Mouse (Mus musculus): ENCODE data around the gene Sh3bgrl. TPM values are rescaled to one million over a fixed set of nuclear protein-coding genes. Genes with fewer than 3 reads are reported as not detected.

Gene Sh3bgrl
- total and polyA plus RNA-seq, 3 experiments: 25.0 to 148 (median 82.5) TPM

DNA sequence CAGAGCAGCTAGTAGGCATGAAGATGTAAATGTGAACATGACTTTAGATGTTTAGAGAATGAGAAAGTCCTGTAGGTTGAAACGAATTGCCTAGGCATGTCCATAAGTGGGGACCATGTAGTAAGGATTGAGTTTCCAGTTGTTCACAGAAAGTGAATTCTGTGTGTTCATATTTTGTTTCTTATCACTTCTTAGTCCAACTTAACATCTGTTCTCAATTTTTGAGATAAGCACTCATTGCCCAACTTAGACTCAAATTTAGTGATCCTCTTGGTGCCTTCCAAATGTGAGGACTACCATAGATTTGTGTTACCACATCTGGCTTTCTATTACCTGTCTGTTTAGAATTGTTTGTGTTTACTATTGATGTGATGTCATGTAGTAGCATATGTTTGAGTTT, 3.3 kb downstream of the Sh3bgrl start:
- no peak overlapping the region for H3K4me3 ChIP-seq (replicated peaks in 1 of 3; ENCODE audit: low read depth in 2 of 3, low read length in 2 of 3, poor library complexity in 1 of 3)
- in situ Hi-C loops (cut with MboI; ENCODE audit: low pct_ligation_motif_present, low pct_unique_long_range_greater_than_20kb, low sequenced_read_pairs): no loop called here
- DNase-seq (ENCODE audit: extremely low read depth): no peak

DNA sequence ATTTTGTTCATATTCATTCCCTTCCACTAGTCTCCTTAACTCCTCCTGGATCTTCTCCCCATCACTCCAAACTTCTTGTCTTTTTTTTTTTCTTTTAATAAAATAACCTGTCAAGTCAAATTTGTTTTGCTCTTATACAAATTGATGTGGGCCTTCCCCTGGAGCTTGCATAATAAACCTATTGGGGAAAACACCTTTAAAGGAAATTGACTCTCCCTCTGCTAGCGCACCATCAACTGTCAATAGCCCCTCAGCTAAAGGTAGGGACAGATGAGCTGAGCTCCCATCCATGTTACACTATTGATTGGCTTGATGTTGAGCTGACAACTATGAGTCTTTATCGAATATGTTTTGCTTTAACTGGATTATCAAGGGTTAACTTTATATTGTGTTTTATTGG, 5.3 kb downstream of the Sh3bgrl start:
- dilution Hi-C loops (cut with MboI; ENCODE audit: extremely low pct_ligation_motif_present, extremely low pct_unique_long_range_greater_than_20kb, low sequenced_read_pairs) (no loop called here), in situ Hi-C loops (cut with MboI; ENCODE audit: low pct_ligation_motif_present, low pct_unique_long_range_greater_than_20kb, low sequenced_read_pairs) (no loop called here)
- Histone ChIP-seq H3K9ac (ENCODE audit: insufficient read depth, low read depth) (no peak overlapping the region), H3K4me1 (ENCODE audit: control insufficient read depth in 1 of 2, insufficient read depth in 2 of 2) (no peaks in the 10 kb centered on the region), H3K4me3 (replicated peaks in 1 of 3; ENCODE audit: low read depth in 2 of 3, low read length in 2 of 3, poor library complexity in 1 of 3) (no peak overlapping the region), H3K27me3 (replicated peaks) (no peaks in the 10 kb centered on the region), H3K27ac (ENCODE audit: insufficient read depth, low read depth) (no peak overlapping the region), H3K9me3 (replicated peaks; ENCODE audit: low read length) (no peaks in the 10 kb centered on the region), H3K79me2 (replicated peaks; ENCODE audit: control insufficient read depth, extremely low read depth, insufficient read depth, poor library complexity, severe bottlenecking) (peaks cover 22% of the 10 kb centered on the region), H3K36me3 (replicated peaks in 1 of 2; ENCODE audit: control insufficient read depth in 1 of 2, insufficient read depth in 1 of 2, low read length in 1 of 2) (peaks cover 0 to 2% of the 10 kb centered on the region in 2 experiments), H3K4me2 (ENCODE audit: insufficient read depth, low read depth, poor library complexity, severe bottlenecking) (no peak overlapping the region)
- DNase-seq (ENCODE audit: extremely low read depth): no peak
- TF ChIP-seq MYC (IDR thresholded peaks at IDR 0.05; ENCODE audit: low read depth, low read length): no peak

More for the DNA sequence above, 3.3 kb downstream of the Sh3bgrl start:
- peaks cover 0 to 2% of the 10 kb centered on the region in 2 experiments for H3K36me3 ChIP-seq (replicated peaks in 1 of 2; ENCODE audit: control insufficient read depth in 1 of 2, insufficient read depth in 1 of 2, low read length in 1 of 2)
- no peak overlapping the region for H3K9ac ChIP-seq (ENCODE audit: insufficient read depth, low read depth)
- H3K4me1 ChIP-seq (ENCODE audit: control insufficient read depth in 1 of 2, insufficient read depth in 2 of 2): no peaks in the 10 kb centered on the region
- dilution Hi-C loops (cut with MboI; ENCODE audit: extremely low pct_ligation_motif_present, extremely low pct_unique_long_range_greater_than_20kb, low sequenced_read_pairs): no loop called here
- no peaks in the 10 kb centered on the region for H3K27me3 ChIP-seq (replicated peaks)
- no peak overlapping the region for H3K27ac ChIP-seq (ENCODE audit: insufficient read depth, low read depth)
- H3K4me2 ChIP-seq (ENCODE audit: insufficient read depth, low read depth, poor library complexity, severe bottlenecking): no peak overlapping the region
- no peaks in the 10 kb centered on the region for H3K9me3 ChIP-seq (replicated peaks; ENCODE audit: low read length)
- TF ChIP-seq SMC3 (IDR thresholded peaks at IDR 0.05; ENCODE audit: low read depth, low read length): no peak
- TF ChIP-seq ZMIZ1 (IDR thresholded peaks at IDR 0.05; ENCODE audit: low read depth, low read length): no peak
- TF ChIP-seq ZNF384 (IDR thresholded peaks at IDR 0.05; ENCODE audit: low read depth, low read length): no peak
- no peak for TF ChIP-seq JUN (IDR thresholded peaks at IDR 0.05; ENCODE audit: insufficient read depth, low read depth, low read length)
- no peak for TF ChIP-seq CHD1 (IDR thresholded peaks at IDR 0.05; ENCODE audit: low read depth, low read length)
- no peak for TF ChIP-seq NELFE (IDR thresholded peaks at IDR 0.05; ENCODE audit: low read depth, low read length)
- no peak for TF ChIP-seq TBP (conservative IDR thresholded peaks at IDR 0.05; ENCODE audit: low read depth, low read length)
- TF ChIP-seq MAZ (IDR thresholded peaks at IDR 0.05; ENCODE audit: low read depth, low read length): no peak
- no peak for TF ChIP-seq POLR2AphosphoS2 (IDR thresholded peaks at IDR 0.05; ENCODE audit: low read depth, low read length)
- no peak for TF ChIP-seq POLR2A (IDR thresholded peaks at IDR 0.05; ENCODE audit: low read depth, low read length)
- TF ChIP-seq SIN3A (IDR thresholded peaks at IDR 0.05; ENCODE audit: low read length): no peak
- no peak for TF ChIP-seq GABPA (IDR thresholded peaks at IDR 0.05; ENCODE audit: insufficient replicate concordance, low read depth, low read length)
- no peak for TF ChIP-seq MYC (IDR thresholded peaks at IDR 0.05; ENCODE audit: low read depth, low read length)
- no peak for TF ChIP-seq MAX (IDR thresholded peaks at IDR 0.05; ENCODE audit: low read length)
- TF ChIP-seq NRF1 (IDR thresholded peaks at IDR 0.05; ENCODE audit: low read depth, low read length): no peak
- no peak for TF ChIP-seq USF1 (IDR thresholded peaks at IDR 0.05; ENCODE audit: low read depth, low read length)
- peaks cover 20% of the 10 kb centered on the region for H3K79me2 ChIP-seq (replicated peaks; ENCODE audit: control insufficient read depth, extremely low read depth, insufficient read depth, poor library complexity, severe bottlenecking)

Data from CH12.LX (cell line).